In genomic region chr5:111200915-111201610, GRCm38 (mm10) we compare ENCODE assay signal across 8 mouse cellular contexts.
DNase-seq lines count a peak whose midpoint lies in the region; ATAC-seq and TF ChIP-seq lines count a peak whose summit lies in the region.

No protein-coding gene starts in this region.

- peak; percentile 64 for ATAC-seq in midbrain, postnatal 0 days (ENCODE audit: low FRiP score)
- ATAC-seq in megakaryocyte, adult 5-6 weeks (ENCODE audit: poor library complexity, severe bottlenecking): no peak

- 51% methylated on average over 16 of the region's 16 CpGs for WGBS in embryonic facial prominence, embryonic 10.5 days
- 29% methylated on average over 16 of the region's 16 CpGs for WGBS in midbrain, postnatal 0 days

- H3K36me3 ChIP-seq in embryonic facial prominence, embryonic 10.5 days (replicated peaks): no peaks in the 10 kb centered on the region
- no peaks in the 10 kb centered on the region for H3K36me3 ChIP-seq in midbrain, postnatal 0 days (ENCODE audit: insufficient read depth, low read length)

- H3K9ac ChIP-seq in midbrain, postnatal 0 days (replicated peaks; ENCODE audit: low read length, poor library complexity, severe bottlenecking): no peak overlapping the region

- H3K27ac ChIP-seq in embryonic facial prominence, embryonic 10.5 days (replicated peaks): peak overlapping the region; percentile 57; the same call in 1 of the 2 replicates
- H3K27ac ChIP-seq in left cerebral cortex, adult 2 months: no peak overlapping the region
- H3K27ac ChIP-seq in midbrain, postnatal 0 days (ENCODE audit: low read depth, low read length): peak overlapping the region; percentile 55

- intact Hi-C loops in left cerebral cortex, adult 2 months (cut with DNase I): no loop called here

- no peaks in the 10 kb centered on the region for H3K9me3 ChIP-seq in embryonic facial prominence, embryonic 10.5 days
- H3K9me3 ChIP-seq in midbrain, postnatal 0 days (ENCODE audit: low read length): no peaks in the 10 kb centered on the region

- H3K4me2 ChIP-seq in midbrain, postnatal 0 days (ENCODE audit: low read depth, low read length, poor library complexity, severe bottlenecking): no peak overlapping the region

- TF ChIP-seq CTCF in left cerebral cortex, adult 2 months (IDR thresholded peaks at IDR 0.05): no peak
- no peak for TF ChIP-seq CTCF in midbrain, postnatal 0 days (IDR thresholded peaks at IDR 0.05)

- peaks cover 55% of the 10 kb centered on the region for H3K4me1 ChIP-seq in embryonic facial prominence, embryonic 10.5 days
- H3K4me1 ChIP-seq in midbrain, postnatal 0 days (ENCODE audit: insufficient read depth, low read length): peaks cover 33% of the 10 kb centered on the region

- no peak overlapping the region for H3K4me3 ChIP-seq in embryonic facial prominence, embryonic 10.5 days
- no peak overlapping the region for H3K4me3 ChIP-seq in left cerebral cortex, adult 2 months
- H3K4me3 ChIP-seq in midbrain, postnatal 0 days (ENCODE audit: low read depth, low read length): no peak overlapping the region

- DNase-seq in urinary bladder, postnatal 25 days (ENCODE audit: low spot score): peak; percentile 25
- DNase-seq in urinary bladder, postnatal 4 days (ENCODE audit: low spot score in 2 of 2): no peak
- DNase-seq in embryonic facial prominence, embryonic 10.5 days (ENCODE audit: low spot score): no peak
- peak; percentile 66 for DNase-seq in heart, postnatal 4 days
- DNase-seq in left cerebral cortex, adult 2 months (ENCODE audit: extremely low spot score in 1 of 2, low spot score in 2 of 2): peak; percentile 53 to 73
- DNase-seq in midbrain, postnatal 0 days (ENCODE audit: low spot score): peak; percentile 91
- no peak for DNase-seq in thymus, postnatal 36 days

- no peaks in the 10 kb centered on the region for H3K27me3 ChIP-seq in embryonic facial prominence, embryonic 10.5 days (replicated peaks; ENCODE audit: low read depth, poor library complexity, severe bottlenecking)
- no peaks in the 10 kb centered on the region for H3K27me3 ChIP-seq in midbrain, postnatal 0 days (ENCODE audit: insufficient read depth, low read length)

Comparison
In these comparisons a context has a peak if more than half of its experiments do, and no peak if none do; other contexts are left out.
1. DNase-seq: peak in urinary bladder, postnatal 25 days (single experiment), heart, postnatal 4 days (single experiment), left cerebral cortex, adult 2 months (2 of 2) and midbrain, postnatal 0 days (single experiment); none in urinary bladder, postnatal 4 days (0 of 2), embryonic facial prominence, embryonic 10.5 days (single experiment) and thymus, postnatal 36 days (0 of 2).